ENCODE assay signal across 1 mouse cellular context in genomic region chr3:37173285-37173684, GRCm38 (mm10).
TF ChIP-seq lines count a peak whose summit lies in the region.

No protein-coding gene starts in this region.

TF ChIP-seq in MEL, 35 proteins besides CTCF, POLR2A, EP300 and RAD21 (continued from another document):
- TF ChIP-seq CHD2 (IDR thresholded peaks at IDR 0.05; ENCODE audit: low read length): no peak
- no peak for TF ChIP-seq BHLHE40 (IDR thresholded peaks at IDR 0.05; ENCODE audit: borderline replicate concordance, low read depth, low read length)
- TF ChIP-seq TAL1 (IDR thresholded peaks at IDR 0.05; ENCODE audit: low read length): no peak
- TF ChIP-seq POLR2AphosphoS5 (IDR thresholded peaks at IDR 0.05; ENCODE audit: borderline replicate concordance, low read depth, low read length): no peak
- TF ChIP-seq RCOR1 (IDR thresholded peaks at IDR 0.05; ENCODE audit: low read depth, low read length): peak; percentile 92
- peak; percentile 68 for TF ChIP-seq GATA1 (IDR thresholded peaks at IDR 0.05; ENCODE audit: low read depth, low read length)
- no peak for TF ChIP-seq ZMIZ1 (IDR thresholded peaks at IDR 0.05; ENCODE audit: low read depth, low read length)
- TF ChIP-seq UBTF (IDR thresholded peaks at IDR 0.05; ENCODE audit: borderline replicate concordance, insufficient read depth, low read depth, low read length): no peak
- TF ChIP-seq MYC (IDR thresholded peaks at IDR 0.05; ENCODE audit: low read depth, low read length): no peak
- no peak for TF ChIP-seq MXI1 (IDR thresholded peaks at IDR 0.05; ENCODE audit: low read depth, low read length)
